Mouse (Mus musculus) frontal cortex, adult 2 months (tissue): ENCODE measurements around the gene Pmis2. TPM values are rescaled to one million over a fixed set of nuclear protein-coding genes. Genes with fewer than 3 reads are reported as not detected.

Experiments used
- DNase-seq, 2 experiments: peaks; one replicate each; pipeline ENCODE4 v3.0.0; 2022; ENCODE audit warnings: low spot score in 1 of 2; ENCODE audit errors: extremely low spot score in 1 of 2
- polyA plus RNA-seq: library from polyadenylated mRNA; depleted of rRNA; stranded (reverse); fragments of >200 nt; gene quantifications from 2 replicates; pipeline ENCODE4 v1.2.3, GENCODE M21; 2012; rRNA removed

The Pmis2 gene
- polyA plus RNA-seq, 1 experiment, result not detected

- peak in 1 of 2 experiments; percentile 13 for DNase-seq
Observed at GRCm38 (mm10) chr7:30634621-30635020, 36.8 kb downstream of the Pmis2 start.

GRCm38 (mm10) chr7:30633762-30634412 is 37.5 kb downstream of the Pmis2 start:
- no peak for DNase-seq

GRCm38 (mm10) chr7:30629013-30629412 is 42.4 kb downstream of the Pmis2 start:
- no peak for DNase-seq

- no peak for DNase-seq
Observed at GRCm38 (mm10) chr7:30626647-30627046, 44.8 kb downstream of the Pmis2 start.

- DNase-seq, result peak; percentile 79 to 89
Observed at GRCm38 (mm10) chr7:30625530-30626384, 45.6 kb downstream of the Pmis2 start, which contains the start of gene Cox6b1. Cox6b1 (minus strand) TSS chr7:30626151.

Other genes with a start within 250 kb of the Pmis2 start
- gene Nfkbid, start 249.9 kb downstream of the Pmis2 start, polyA plus RNA-seq, result 5.4 and 6.4 TPM in 2 replicates
- gene Aplp1, start 226.1 kb downstream of the Pmis2 start, polyA plus RNA-seq, result 940 and 960 TPM in 2 replicates
- 3.7 and 7.1 TPM in 2 replicates for gene Kirrel2, start 213.9 kb downstream of the Pmis2 start, polyA plus RNA-seq
- 1.2 and 1.6 TPM in 2 replicates for gene Nphs1, start 213.3 kb downstream of the Pmis2 start, polyA plus RNA-seq
- 0.18 and 0.19 TPM in 2 replicates for gene Prodh2, start 178.0 kb downstream of the Pmis2 start, polyA plus RNA-seq
- gene Arhgap33, start 136.5 kb downstream of the Pmis2 start, polyA plus RNA-seq, result 172 and 192 TPM in 2 replicates
- 9.3 and 10.7 TPM in 2 replicates for gene Hspb6, start 119.4 kb downstream of the Pmis2 start, polyA plus RNA-seq
- gene Proser3, start 119.3 kb downstream of the Pmis2 start, polyA plus RNA-seq, result 7.3 and 8.3 TPM in 2 replicates
- 64.1 and 67.3 TPM in 2 replicates for gene Lin37, start 111.8 kb downstream of the Pmis2 start, polyA plus RNA-seq
- gene U2af1l4, start 108.3 kb downstream of the Pmis2 start, polyA plus RNA-seq, result 125 and 131 TPM in 2 replicates
- 8.2 and 9.4 TPM in 2 replicates for gene Gm49396, start 108.3 kb downstream of the Pmis2 start, polyA plus RNA-seq
- 114 and 133 TPM in 2 replicates for gene Psenen, start 108.0 kb downstream of the Pmis2 start, polyA plus RNA-seq
- gene Igflr1, start 106.2 kb downstream of the Pmis2 start, polyA plus RNA-seq, result 6.2 and 7.9 TPM in 2 replicates
- gene Kmt2b, start 82.9 kb downstream of the Pmis2 start, polyA plus RNA-seq, result 42.2 and 45.9 TPM in 2 replicates
- 0.04 TPM in 1 of 2 replicates, not detected in the other for gene Zbtb32, start 72.7 kb downstream of the Pmis2 start, polyA plus RNA-seq
- gene Upk1a, start 58.8 kb downstream of the Pmis2 start, polyA plus RNA-seq, result 1.7 and 2.3 TPM in 2 replicates
- 893 and 1,127 TPM in 2 replicates for gene Cox6b1, start 45.5 kb downstream of the Pmis2 start, polyA plus RNA-seq
- gene Etv2, start 35.8 kb downstream of the Pmis2 start, polyA plus RNA-seq, result not detected in 2 replicates
- gene Rbm42, start 21.3 kb downstream of the Pmis2 start, polyA plus RNA-seq, result 59.7 and 66.4 TPM in 2 replicates
- gene Haus5, start 6.6 kb downstream of the Pmis2 start, polyA plus RNA-seq, result 11.8 and 13.0 TPM in 2 replicates
- not detected in 2 replicates for gene 2200002J24Rik, start 27.3 kb upstream of the Pmis2 start, polyA plus RNA-seq
- 0.65 and 0.82 TPM in 2 replicates for gene Atp4a, start 40.6 kb upstream of the Pmis2 start, polyA plus RNA-seq
- 167 and 185 TPM in 2 replicates for gene Tmem147, start 57.9 kb upstream of the Pmis2 start, polyA plus RNA-seq
- gene Gapdhs, start 72.1 kb upstream of the Pmis2 start, polyA plus RNA-seq, result not detected in 2 replicates
- gene Sbsn, start 79.9 kb upstream of the Pmis2 start, polyA plus RNA-seq, result 14.6 and 15.1 TPM in 2 replicates
- 4.5 and 8.2 TPM in 2 replicates for gene Dmkn, start 92.2 kb upstream of the Pmis2 start, polyA plus RNA-seq
- not detected in 2 replicates for gene Krtdap, start 116.3 kb upstream of the Pmis2 start, polyA plus RNA-seq
- gene Ffar2, start 152.2 kb upstream of the Pmis2 start, polyA plus RNA-seq, result 0.13 and 0.14 TPM in 2 replicates
- not detected in 2 replicates for gene Ffar3, start 184.6 kb upstream of the Pmis2 start, polyA plus RNA-seq
- not detected in 2 replicates for gene Ffar1, start 190.0 kb upstream of the Pmis2 start, polyA plus RNA-seq
- 0.66 and 0.78 TPM in 2 replicates for gene Cd22, start 208.7 kb upstream of the Pmis2 start, polyA plus RNA-seq
- 208 and 271 TPM in 2 replicates for gene Mag, start 243.3 kb upstream of the Pmis2 start, polyA plus RNA-seq